Mouse (Mus musculus): ENCODE data around the gene Klf12. TPM values are rescaled to one million over a fixed set of nuclear protein-coding genes. Genes with fewer than 3 reads are reported as not detected.

Klf12 gene
- polyA plus RNA-seq, 1 experiment from 2014 or later, result 19.8 TPM

DNA sequence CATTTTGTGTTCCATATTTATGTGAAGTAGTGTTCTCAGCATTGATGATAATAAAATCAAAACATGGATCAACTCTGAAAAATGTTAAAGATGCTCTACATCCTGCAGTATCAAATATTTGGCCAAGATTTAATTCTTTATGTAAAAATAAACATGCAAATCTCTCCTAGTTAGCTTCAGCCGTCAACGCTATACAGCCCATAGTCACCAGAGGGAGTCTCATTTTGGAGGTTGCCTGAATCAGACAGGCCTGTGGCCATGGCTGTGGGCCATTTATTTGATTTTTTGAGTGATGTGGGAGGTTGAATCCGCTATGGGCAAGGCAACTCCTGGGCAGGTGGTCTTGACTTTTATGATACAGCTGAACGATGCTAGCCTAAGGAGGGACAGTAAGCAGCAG lies 329.3 kb downstream of the Klf12 start:
- Histone ChIP-seq H3K4me3 (no peak overlapping the region), H3K27me3 (ENCODE audit: insufficient read depth, poor library complexity, severe bottlenecking) (no peaks in the 10 kb centered on the region), H3K36me3 (no peaks in the 10 kb centered on the region), H3K4me1 (replicated peaks) (no peaks in the 10 kb centered on the region), H3K27ac (no peak overlapping the region), H3K9me3 (no peaks in the 10 kb centered on the region)
- no peak for DNase-seq (ENCODE audit: low spot score)
- 91% methylated on average over 4 of the region's 4 CpGs for WGBS

DNA sequence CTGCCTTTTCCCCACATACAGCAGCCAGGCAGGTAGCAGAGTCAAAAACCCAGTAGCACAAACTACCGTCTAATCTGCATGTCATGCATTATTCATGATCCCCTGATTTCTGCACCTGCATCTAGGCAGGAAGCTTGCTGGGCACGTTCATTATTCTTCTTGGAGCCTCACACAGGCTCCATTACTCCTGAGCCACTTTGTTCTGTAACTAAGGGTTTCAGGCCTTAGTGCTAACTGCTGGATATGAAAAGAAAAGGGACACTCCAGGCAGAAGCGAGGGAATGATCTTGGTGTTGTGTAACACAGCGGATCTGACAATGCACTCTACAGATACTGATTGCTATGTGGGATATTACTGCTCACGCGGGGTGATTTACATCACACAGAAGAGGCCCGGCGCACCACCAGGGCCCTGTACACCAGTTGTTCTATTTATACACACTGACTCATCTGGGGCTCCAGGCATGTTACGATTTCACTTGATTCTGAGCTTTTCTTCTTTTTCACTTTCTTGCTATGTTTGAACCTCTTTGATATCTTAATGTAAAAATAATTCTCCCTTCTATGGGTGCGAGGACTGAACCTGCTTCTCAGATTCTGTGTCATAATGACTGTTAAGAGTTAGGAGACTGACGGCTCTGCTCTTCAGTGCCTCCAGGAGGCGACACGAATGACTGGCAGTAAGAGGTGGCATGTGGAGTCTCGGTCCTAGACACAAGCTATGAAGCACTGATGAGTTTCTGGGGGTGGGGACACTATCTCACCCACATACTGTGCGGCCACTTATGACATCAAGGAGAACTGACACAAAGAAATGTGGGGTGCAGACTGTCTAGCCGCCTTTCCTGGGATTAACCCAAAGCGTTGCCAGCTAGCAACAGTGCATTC lies 340.0 kb downstream of the Klf12 start:
- WGBS, result 69% methylated on average over 17 of the region's 17 CpGs
- no peak overlapping the region for H3K4me3 ChIP-seq
- no peaks in the 10 kb centered on the region for H3K9me3 ChIP-seq
- peak; percentile 7 for DNase-seq (ENCODE audit: low spot score)
- no peaks in the 10 kb centered on the region for H3K36me3 ChIP-seq
- H3K4me1 ChIP-seq (replicated peaks), result peaks cover 34% of the 10 kb centered on the region
- no peaks in the 10 kb centered on the region for H3K27me3 ChIP-seq (ENCODE audit: insufficient read depth, poor library complexity, severe bottlenecking)
- peak overlapping the region; percentile 19; the same call in 1 of the 2 replicates for H3K27ac ChIP-seq

DNA sequence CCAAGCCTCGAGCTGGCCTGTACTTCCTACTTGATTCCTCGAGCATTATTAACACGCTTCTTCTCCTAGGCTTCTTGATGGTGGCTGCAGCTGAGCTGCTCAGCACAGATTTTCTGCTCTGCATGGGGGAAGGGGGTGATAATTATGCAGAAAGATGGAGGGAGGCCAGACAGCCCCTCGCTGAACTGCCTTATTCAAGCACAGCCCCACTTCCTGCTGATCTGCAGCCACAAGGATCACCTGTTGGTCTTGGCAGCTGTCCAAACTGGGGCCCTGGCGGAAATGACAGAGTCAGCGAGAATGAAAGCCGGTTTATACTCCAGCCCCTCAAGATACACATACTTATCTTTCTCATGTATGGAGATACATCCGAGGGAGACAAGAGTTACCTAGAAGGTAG lies 341.3 kb downstream of the Klf12 start:
- H3K27ac ChIP-seq, result peak overlapping the region; percentile 57
- no peaks in the 10 kb centered on the region for H3K9me3 ChIP-seq
- WGBS, result 34% methylated on average over 8 of the region's 8 CpGs
- no peak overlapping the region for H3K4me3 ChIP-seq
- peaks cover 34% of the 10 kb centered on the region for H3K4me1 ChIP-seq (replicated peaks)
- H3K27me3 ChIP-seq (ENCODE audit: insufficient read depth, poor library complexity, severe bottlenecking), result no peaks in the 10 kb centered on the region
- H3K36me3 ChIP-seq, result no peaks in the 10 kb centered on the region
- peak; percentile 63 for DNase-seq (ENCODE audit: low spot score)

GRCm38 (mm10) chr14:99933456-99933855 lies 351.0 kb downstream of the Klf12 start:
- Histone ChIP-seq H3K9me3 (no peaks in the 10 kb centered on the region), H3K27ac (0 out of 2 replicates have a peak overlapping the region, but pooled peaks have one; percentile 9), H3K4me3 (no peak overlapping the region), H3K27me3 (ENCODE audit: insufficient read depth, poor library complexity, severe bottlenecking) (no peaks in the 10 kb centered on the region), H3K36me3 (no peaks in the 10 kb centered on the region), H3K4me1 (replicated peaks) (no peaks in the 10 kb centered on the region)
- whole genome bisulfite sequencing, result 81% methylated on average over 5 of the region's 5 CpGs
- no peak for DNase-seq (ENCODE audit: low spot score)

DNA sequence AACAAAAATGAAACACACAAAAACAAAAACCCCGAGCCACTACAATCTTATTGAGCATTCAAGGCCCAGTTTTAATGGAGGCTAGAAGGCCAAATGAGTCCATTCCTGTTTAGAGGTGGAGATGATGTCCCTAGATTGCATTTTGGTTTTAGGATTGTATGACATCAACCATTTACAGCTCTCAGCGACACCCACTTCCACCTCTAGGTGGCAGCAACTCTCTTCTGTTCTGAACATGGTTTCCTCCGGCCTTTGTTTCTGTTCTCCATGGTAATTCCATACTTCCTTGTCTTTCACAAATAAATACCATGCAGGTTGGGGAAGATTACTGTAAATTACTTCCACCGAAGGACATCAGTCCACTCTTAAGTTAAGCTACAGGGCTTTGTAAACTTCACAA lies 352.6 kb downstream of the Klf12 start:
- peak; percentile 73 for DNase-seq (ENCODE audit: low spot score)
- H3K9me3 ChIP-seq, result no peaks in the 10 kb centered on the region
- H3K4me1 ChIP-seq (replicated peaks), result no peaks in the 10 kb centered on the region
- H3K36me3 ChIP-seq, result no peaks in the 10 kb centered on the region
- H3K4me3 ChIP-seq, result no peak overlapping the region
- H3K27ac ChIP-seq, result 0 out of 2 replicates have a peak overlapping the region, but pooled peaks have one; percentile 40
- H3K27me3 ChIP-seq (ENCODE audit: insufficient read depth, poor library complexity, severe bottlenecking), result no peaks in the 10 kb centered on the region
- WGBS, result 9% methylated on average over 4 of the region's 4 CpGs

DNA sequence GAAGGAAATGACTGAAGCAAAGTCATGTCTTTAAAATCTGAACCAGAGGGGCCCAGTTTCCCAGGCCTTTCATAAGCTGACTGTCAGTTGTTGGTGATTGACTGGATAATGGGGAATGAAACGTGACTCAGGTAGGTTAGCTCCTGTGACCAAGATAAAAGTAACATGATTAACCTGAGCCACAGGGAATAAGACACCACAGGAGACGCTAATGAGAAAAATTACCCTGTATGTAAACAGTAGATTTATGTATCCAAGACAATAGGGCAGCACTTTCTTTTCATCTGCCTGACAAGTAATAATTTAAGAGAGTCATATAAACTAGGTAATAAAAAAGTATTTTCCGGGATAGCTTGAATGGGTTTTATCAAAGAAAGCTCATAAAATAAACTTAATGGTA lies 372.6 kb downstream of the Klf12 start:
- no peak for DNase-seq (ENCODE audit: low spot score)
- H3K27me3 ChIP-seq (ENCODE audit: insufficient read depth, poor library complexity, severe bottlenecking), result no peaks in the 10 kb centered on the region
- no peaks in the 10 kb centered on the region for H3K9me3 ChIP-seq
- H3K4me1 ChIP-seq (replicated peaks), result 0 out of 2 replicates have a peak, but pooled peaks cover under 1% of the 10 kb centered on the region
- no peak overlapping the region for H3K27ac ChIP-seq
- 80% methylated on average over 3 of the region's 3 CpGs for WGBS
- no peak overlapping the region for H3K4me3 ChIP-seq
- H3K36me3 ChIP-seq, result no peaks in the 10 kb centered on the region

DNA sequence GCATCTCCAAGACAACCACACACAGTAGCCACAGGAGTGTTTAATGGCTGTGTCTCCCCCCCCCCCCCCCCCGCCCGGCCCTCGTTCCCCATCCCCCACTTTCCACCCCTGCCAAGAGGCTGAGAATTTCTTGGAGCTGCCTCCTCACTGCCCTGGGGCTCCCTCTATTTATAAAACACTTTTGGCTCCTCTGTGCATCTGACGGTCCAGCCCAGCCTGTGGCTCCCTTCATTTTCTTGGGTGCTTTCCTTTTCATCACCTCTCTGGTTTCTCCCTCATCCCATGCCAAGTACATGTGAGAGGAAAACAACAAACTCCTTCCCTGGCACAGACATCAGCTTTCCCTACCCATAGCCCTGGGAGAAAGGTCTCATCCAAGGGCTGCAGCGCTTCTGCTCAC lies 373.6 kb downstream of the Klf12 start:
- no peak overlapping the region for H3K4me3 ChIP-seq
- H3K4me1 ChIP-seq (replicated peaks), result 0 out of 2 replicates have a peak, but pooled peaks cover 3% of the 10 kb centered on the region
- no peak overlapping the region for H3K27ac ChIP-seq
- DNase-seq (ENCODE audit: low spot score), result no peak
- H3K9me3 ChIP-seq, result no peaks in the 10 kb centered on the region
- no peaks in the 10 kb centered on the region for H3K27me3 ChIP-seq (ENCODE audit: insufficient read depth, poor library complexity, severe bottlenecking)
- WGBS, result 84% methylated on average over 3 of the region's 5 CpGs
- H3K36me3 ChIP-seq, result no peaks in the 10 kb centered on the region

- WGBS, result 92% methylated on average over 3 of the region's 3 CpGs
- Histone ChIP-seq H3K4me3 (no peak overlapping the region), H3K36me3 (no peaks in the 10 kb centered on the region), H3K4me1 (replicated peaks) (no peaks in the 10 kb centered on the region), H3K27ac (no peak overlapping the region), H3K9me3 (no peaks in the 10 kb centered on the region), H3K27me3 (ENCODE audit: insufficient read depth, poor library complexity, severe bottlenecking) (no peaks in the 10 kb centered on the region)
- no peak for DNase-seq (ENCODE audit: low spot score)
Measured at GRCm38 (mm10) chr14:99900902-99901301, 383.6 kb downstream of the Klf12 start.

DNA sequence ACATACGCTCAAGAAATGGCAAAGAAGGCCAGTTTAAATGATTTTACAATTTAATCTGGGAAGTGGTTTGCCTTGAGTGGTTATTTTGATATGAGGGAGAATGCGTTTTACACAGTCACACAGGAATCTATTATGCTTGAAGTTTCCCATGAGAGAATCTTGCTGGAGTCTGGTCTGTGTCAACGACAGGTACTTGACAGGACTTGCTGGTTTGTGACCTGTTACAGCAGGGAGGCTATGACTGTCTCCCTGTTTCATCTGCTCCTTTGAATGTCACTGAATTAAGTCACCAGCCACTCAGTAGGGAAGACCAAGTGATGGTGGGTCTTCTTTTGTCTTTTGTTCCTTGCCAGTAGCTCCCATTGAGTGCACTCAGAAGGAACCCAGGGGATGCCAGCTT lies 385.6 kb downstream of the Klf12 start:
- DNase-seq (ENCODE audit: low spot score), result no peak
- no peaks in the 10 kb centered on the region for H3K27me3 ChIP-seq (ENCODE audit: insufficient read depth, poor library complexity, severe bottlenecking)
- H3K4me3 ChIP-seq, result no peak overlapping the region
- no peaks in the 10 kb centered on the region for H3K4me1 ChIP-seq (replicated peaks)
- no peaks in the 10 kb centered on the region for H3K36me3 ChIP-seq
- no peak overlapping the region for H3K27ac ChIP-seq
- no peaks in the 10 kb centered on the region for H3K9me3 ChIP-seq
- 81% methylated on average over 3 of the region's 3 CpGs for WGBS

DNA sequence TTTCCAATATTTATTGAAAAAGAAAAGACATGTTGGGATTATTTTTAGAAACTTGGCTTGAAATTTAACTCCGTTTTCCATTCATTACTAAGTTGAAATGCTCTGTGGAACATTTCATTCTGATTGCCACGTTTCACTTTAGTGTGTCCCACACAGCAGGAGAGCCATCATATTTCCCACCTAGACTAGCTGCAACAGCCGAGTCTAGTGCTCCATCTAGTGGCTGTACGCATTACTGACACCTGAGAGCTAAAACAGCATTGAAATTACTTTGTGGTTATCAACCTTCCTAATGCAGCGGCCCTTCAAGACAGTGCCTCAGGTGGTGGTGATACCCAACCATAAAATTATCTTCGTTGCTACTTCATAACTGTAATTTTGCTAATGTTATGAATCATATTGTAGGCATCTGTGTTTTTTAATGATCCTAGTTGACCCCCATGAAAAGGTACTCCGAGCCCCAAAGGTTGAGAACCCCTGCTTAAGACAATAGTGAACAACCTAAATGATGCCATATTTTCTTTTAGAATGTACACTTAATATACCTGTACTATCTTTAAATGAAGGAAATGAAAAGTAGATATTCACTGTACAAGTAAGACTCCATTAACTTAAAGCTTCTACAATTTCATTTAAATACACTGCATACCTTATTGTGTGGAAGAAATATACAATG lies 389.6 kb downstream of the Klf12 start:
- no peak overlapping the region for H3K4me3 ChIP-seq
- DNase-seq (ENCODE audit: low spot score), result peak; percentile 53
- H3K36me3 ChIP-seq, result no peaks in the 10 kb centered on the region
- no peaks in the 10 kb centered on the region for H3K9me3 ChIP-seq
- no peaks in the 10 kb centered on the region for H3K27me3 ChIP-seq (ENCODE audit: insufficient read depth, poor library complexity, severe bottlenecking)
- no peak overlapping the region for H3K27ac ChIP-seq
- WGBS, result 26% methylated on average over 7 of the region's 7 CpGs
- H3K4me1 ChIP-seq (replicated peaks), result no peaks in the 10 kb centered on the region

GRCm38 (mm10) chr14:99894062-99894461 lies 390.4 kb downstream of the Klf12 start:
- Histone ChIP-seq H3K9me3 (no peaks in the 10 kb centered on the region), H3K36me3 (no peaks in the 10 kb centered on the region), H3K4me1 (replicated peaks) (no peaks in the 10 kb centered on the region), H3K27ac (no peak overlapping the region), H3K4me3 (no peak overlapping the region), H3K27me3 (ENCODE audit: insufficient read depth, poor library complexity, severe bottlenecking) (no peaks in the 10 kb centered on the region)
- 82% methylated on average over 14 of the region's 14 CpGs for WGBS
- no peak for DNase-seq (ENCODE audit: low spot score)

DNA sequence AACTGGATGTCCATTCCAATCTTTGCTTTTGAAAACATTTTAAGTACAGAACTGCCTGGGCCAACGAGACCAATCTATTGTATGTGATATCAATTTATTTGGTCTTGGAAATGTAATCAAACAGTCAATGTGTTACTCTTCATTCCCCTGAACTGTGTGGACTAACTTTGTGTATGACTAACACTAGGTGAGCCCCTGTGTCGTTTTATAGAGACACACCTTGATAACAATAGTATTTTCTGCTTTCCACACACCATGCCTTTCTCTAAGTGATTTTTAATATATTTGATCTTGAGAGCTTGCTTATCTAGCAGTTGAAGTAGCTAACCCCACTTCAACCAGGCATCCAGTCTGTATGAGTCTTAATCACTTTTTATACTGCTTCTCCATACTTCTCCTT lies 398.0 kb downstream of the Klf12 start:
- no peaks in the 10 kb centered on the region for H3K4me1 ChIP-seq (replicated peaks)
- DNase-seq (ENCODE audit: low spot score), result no peak
- no peaks in the 10 kb centered on the region for H3K9me3 ChIP-seq
- no peaks in the 10 kb centered on the region for H3K27me3 ChIP-seq (ENCODE audit: insufficient read depth, poor library complexity, severe bottlenecking)
- no peak overlapping the region for H3K27ac ChIP-seq
- 89% methylated on average over 2 of the region's 2 CpGs for WGBS
- no peak overlapping the region for H3K4me3 ChIP-seq
- H3K36me3 ChIP-seq, result no peaks in the 10 kb centered on the region

- WGBS, result 75% methylated on average over 2 of the region's 2 CpGs
- Histone ChIP-seq H3K36me3 (no peaks in the 10 kb centered on the region), H3K4me1 (replicated peaks) (no peaks in the 10 kb centered on the region), H3K9me3 (no peaks in the 10 kb centered on the region), H3K4me3 (no peak overlapping the region), H3K27me3 (ENCODE audit: insufficient read depth, poor library complexity, severe bottlenecking) (no peaks in the 10 kb centered on the region), H3K27ac (no peak overlapping the region)
- DNase-seq (ENCODE audit: low spot score), result no peak
Measured at GRCm38 (mm10) chr14:99885562-99885961, 398.9 kb downstream of the Klf12 start.
